Comparison of ENCODE assay signal across 25 mouse cellular contexts in the genomic region with DNA sequence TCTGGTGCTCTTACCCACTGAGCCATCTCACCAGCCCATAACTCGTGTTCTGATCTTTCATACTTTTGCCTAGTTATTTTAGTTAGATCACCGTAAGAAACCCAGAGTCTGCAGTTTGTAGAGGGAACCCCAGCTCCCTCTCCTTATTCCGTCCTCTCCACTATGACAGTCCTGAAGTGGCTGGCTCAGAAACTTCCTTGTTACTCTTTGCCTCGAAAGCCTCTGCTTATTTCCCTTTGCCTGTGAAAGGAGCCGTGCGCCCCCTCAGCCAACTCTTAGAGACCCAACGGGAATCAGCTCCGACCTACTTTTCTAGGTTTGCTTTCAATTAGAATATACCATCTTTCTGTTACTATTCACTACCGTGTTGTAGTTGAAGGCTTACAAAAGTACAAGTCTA.
"Had no signal": no experiment of that assay in that cellular context is flagged by ENCODE, and none has a peak within 500 bp of the region (broad histone marks: within the 10 kb centered on the region; RNA-seq: fewer than 3 reads in every experiment).

No protein-coding gene starts in this region.

- H3K4me3 ChIP-seq: gastrocnemius, adult 2 months; heart, embryonic 13.5 days; heart, embryonic 15.5 days; hindbrain, embryonic 12.5 days; intestine, embryonic 15.5 days; left cerebral cortex, adult 2 months; limb, embryonic 12.5 days; liver, embryonic 13.5 days; liver, embryonic 15.5 days had no signal

- H3K9me3 ChIP-seq: heart, embryonic 13.5 days; heart, embryonic 15.5 days; hindbrain, embryonic 12.5 days; intestine, embryonic 15.5 days; limb, embryonic 12.5 days; liver, embryonic 13.5 days; liver, embryonic 15.5 days had no signal

- ATAC-seq: inflammation-experienced regulatory T-cells, adult 6 months; intestine, embryonic 15.5 days; intestine, postnatal 0 days; liver, postnatal 0 days had no signal

- H3K27ac ChIP-seq: gastrocnemius, adult 2 months; heart, embryonic 13.5 days; heart, embryonic 15.5 days; hindbrain, embryonic 12.5 days; intestine, embryonic 15.5 days; left cerebral cortex, adult 2 months; limb, embryonic 12.5 days; liver, embryonic 13.5 days; liver, embryonic 15.5 days had no signal

- H3K9ac ChIP-seq: heart, embryonic 13.5 days; heart, embryonic 15.5 days; hindbrain, embryonic 12.5 days; intestine, embryonic 15.5 days; limb, embryonic 12.5 days; liver, embryonic 13.5 days; liver, embryonic 15.5 days; liver, postnatal 0 days had no signal

- H3K4me2 ChIP-seq: heart, embryonic 11.5 days; heart, embryonic 13.5 days; heart, embryonic 15.5 days; hindbrain, embryonic 12.5 days; intestine, embryonic 15.5 days; limb, embryonic 12.5 days; liver, embryonic 11.5 days; liver, embryonic 13.5 days; liver, embryonic 15.5 days had no signal

- H3K27me3 ChIP-seq: heart, embryonic 13.5 days; heart, embryonic 15.5 days; hindbrain, embryonic 12.5 days; intestine, embryonic 15.5 days; limb, embryonic 12.5 days; liver, embryonic 13.5 days; liver, embryonic 15.5 days had no signal

- H3K36me3 ChIP-seq: heart, embryonic 13.5 days; heart, embryonic 15.5 days; hindbrain, embryonic 12.5 days; intestine, embryonic 15.5 days; limb, embryonic 12.5 days; liver, embryonic 13.5 days; liver, embryonic 15.5 days had no signal

- H3K4me1 ChIP-seq: heart, embryonic 13.5 days; heart, embryonic 15.5 days; intestine, embryonic 15.5 days; limb, embryonic 12.5 days; liver, embryonic 13.5 days; liver, embryonic 15.5 days had no signal

- DNase-seq: gastrocnemius, adult 2 months; gastrocnemius, postnatal 10 days; gastrocnemius, postnatal 25 days; heart, postnatal 14 days; heart, postnatal 36 days; kidney, adult 18-20 months; kidney, adult 8-10 months; kidney, postnatal 10 days; kidney, postnatal 25 days; kidney, postnatal 4 days; layer of hippocampus, adult 9-11 months; liver; liver, embryonic 13.5 days; liver, postnatal 0 days had no signal
